Mouse (Mus musculus) urinary bladder, postnatal 14 days (tissue): ENCODE data around the gene 2410141K09Rik.
"Not testable (repeated sequence)": the region's sequence is repeated elsewhere in the genome, so short reads cannot be mapped to it uniquely, and the experiment has no call there.

Source experiments
- DNase-seq: peaks from one replicate; pipeline ENCODE4 v3.0.0; 2021; ENCODE audit warnings: low spot score

2410141K09Rik gene

DNA sequence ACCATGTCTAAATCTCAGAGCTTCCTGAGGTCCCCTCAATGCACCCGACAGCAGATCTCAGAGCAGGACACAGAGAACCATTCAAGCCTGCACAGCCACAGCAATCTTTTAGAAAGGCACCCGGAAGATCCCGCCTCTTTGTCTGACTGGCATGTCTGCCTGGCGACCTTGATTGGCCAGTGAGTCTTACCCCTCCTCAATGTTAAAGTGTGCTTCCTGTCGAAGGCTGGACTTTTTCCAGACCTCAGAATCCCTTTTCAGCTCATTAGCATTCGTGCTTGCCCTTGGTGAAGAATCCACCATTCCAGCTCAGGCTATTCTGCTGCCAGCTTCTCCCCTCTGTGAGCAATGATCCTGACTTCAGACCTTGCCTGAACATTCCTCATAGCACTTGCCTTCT lies at the start of gene 2410141K09Rik:
2410141K09Rik (minus strand) TSS at position 101 of the 400 bp plus-strand sequence.
- DNase-seq, result not testable (repeated sequence)

DNA sequence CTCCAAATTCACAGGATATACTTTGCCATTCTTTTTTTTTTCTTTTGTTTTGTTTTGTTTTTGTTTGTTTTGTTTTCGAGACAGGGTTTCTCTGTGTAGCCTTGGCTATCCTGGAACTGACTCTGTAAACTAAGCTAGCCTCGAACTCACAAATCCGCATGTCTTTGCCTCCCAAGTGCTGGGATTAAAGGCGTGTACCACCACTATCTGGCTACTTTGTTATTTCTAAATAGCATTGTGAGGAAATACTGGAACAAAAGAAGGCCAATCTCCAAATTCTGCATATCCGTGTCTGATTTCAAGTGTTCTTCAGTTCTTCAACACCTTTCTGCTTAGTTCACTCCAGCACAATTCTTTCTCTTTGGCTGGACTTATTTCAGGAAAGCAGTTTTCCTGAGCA lies 14.1 kb downstream of the 2410141K09Rik start:
- not testable (repeated sequence) for DNase-seq

DNA sequence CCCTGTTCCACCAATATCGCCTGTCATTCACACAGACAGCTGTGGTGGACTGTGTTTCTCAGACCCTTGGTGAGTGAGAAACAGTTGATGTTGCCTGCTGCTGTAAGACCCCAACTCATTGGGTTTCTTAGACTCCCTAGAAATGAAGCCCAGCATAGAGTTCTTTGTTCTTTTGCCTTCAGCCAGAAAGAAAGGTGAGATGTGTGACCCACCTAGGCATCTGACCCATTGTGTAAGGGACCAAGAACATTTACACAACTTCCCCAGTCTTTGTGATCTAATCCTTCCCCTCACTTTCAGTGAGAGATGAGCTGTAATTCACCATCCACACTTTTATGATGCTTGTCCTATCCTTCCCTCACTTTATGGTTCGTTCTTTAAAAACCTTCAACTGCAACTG lies 26.0 kb downstream of the 2410141K09Rik start:
- DNase-seq, result not testable (repeated sequence)
